Mouse (Mus musculus) heart, adult 9 months (tissue): ENCODE results near the gene Terf2.
"Not testable (repeated sequence)": the region's sequence is repeated elsewhere in the genome, so short reads cannot be mapped to it uniquely, and the experiment has no call there.

Experiments used
- DNase-seq, 2 experiments: peaks; one replicate each; pipeline ENCODE4 v3.0.0; 2022; ENCODE audit warnings: low spot score in 2 of 2

The Terf2 gene

DNA sequence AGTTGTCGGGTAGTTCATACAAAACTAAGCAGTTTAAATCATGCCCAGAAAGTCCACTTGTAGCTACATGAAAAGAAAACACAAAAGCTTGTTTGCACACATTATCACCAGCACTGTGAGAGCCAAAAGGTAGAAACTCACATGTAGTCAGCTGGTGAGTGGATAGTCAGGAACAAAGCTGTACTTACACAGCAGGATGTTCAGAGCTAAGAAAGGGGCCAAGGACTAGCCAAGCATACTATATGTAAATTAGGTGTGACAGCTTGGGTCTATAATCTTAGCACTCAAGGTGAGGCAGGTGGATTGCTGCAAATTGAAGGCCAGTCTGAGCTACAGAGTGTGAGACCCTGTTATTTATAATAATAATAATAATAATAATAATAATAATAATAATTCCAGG is 33.7 kb downstream of the Terf2 start:
- DNase-seq: no peak

DNA sequence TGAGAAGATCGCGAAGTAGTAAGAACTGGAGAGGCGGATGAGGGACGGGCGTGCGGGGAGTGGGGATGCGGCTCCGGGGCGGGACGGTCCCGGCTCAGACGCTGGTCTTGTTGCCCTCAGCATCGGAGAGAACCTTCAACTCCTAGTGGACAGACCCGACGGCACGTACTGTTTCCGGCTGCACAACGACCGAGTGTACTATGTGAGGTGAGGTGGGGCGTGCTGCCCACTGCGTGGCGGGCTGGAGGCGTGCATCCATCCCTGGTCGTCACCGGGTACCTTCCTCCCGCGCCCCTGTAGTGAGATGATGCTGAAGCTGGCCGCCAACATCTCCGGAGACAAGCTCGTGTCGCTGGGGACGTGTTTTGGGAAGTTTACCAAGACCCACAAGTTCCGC is 39.4 kb downstream of the Terf2 start:
- no peak for DNase-seq

DNA sequence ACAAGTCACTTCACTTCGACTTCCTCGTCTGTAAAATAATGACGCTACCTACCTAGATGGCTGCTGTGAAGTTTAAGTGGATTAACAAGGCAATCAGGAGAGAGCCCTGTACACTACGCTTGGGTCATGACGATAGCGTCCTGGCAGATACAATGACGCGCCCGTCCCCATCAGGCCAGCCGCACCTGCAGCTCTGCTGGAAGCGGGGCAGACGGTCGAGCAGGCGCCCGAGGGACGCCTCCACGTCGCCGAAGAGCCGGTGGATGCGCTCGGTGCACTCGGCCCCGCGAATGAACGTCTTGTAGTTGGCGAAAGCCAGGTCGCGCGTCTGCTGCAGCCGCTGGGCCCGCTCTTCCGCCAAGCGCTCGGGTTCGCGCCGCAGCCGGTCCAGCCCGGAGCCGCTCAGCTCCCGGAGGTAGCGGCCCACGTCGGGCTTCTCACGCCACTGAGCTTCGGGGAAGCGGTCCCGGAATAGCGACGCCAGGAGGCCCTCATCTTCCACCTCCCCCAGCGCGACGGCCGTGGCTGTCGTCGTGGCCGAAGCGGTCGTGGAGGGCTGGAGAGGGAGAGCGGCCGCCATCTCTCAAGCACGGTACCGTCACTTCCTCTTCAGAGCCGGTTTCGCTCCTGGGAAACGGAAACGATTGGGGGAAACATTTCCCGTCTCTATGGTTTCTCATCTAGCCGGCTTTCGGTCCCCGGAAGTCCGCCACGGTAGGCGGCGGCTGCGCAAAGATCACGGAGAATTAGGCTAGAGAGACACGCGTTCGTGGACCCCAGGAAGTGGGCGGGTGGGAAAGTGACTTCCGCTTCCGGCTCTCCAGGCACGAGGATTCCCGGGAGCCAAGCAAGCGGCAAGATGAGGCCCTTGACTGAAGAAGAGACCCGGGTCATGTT is 40.0 kb downstream of the Terf2 start, which contains the start of the genes Cog8 and Nip7:
Cog8 (minus strand) TSS at position 614 of the 897 bp plus-strand sequence.
Nip7 (plus strand) TSS at position 802 of the 897 bp plus-strand sequence.
- DNase-seq: peak; percentile 98

GRCm38 (mm10) chr8:107052046-107052445 is 44.3 kb downstream of the Terf2 start:
- DNase-seq: no peak

- no peak for DNase-seq
These were observed 46.9 kb downstream of the Terf2 start for GRCm38 (mm10) chr8:107049480-107049879.

DNA sequence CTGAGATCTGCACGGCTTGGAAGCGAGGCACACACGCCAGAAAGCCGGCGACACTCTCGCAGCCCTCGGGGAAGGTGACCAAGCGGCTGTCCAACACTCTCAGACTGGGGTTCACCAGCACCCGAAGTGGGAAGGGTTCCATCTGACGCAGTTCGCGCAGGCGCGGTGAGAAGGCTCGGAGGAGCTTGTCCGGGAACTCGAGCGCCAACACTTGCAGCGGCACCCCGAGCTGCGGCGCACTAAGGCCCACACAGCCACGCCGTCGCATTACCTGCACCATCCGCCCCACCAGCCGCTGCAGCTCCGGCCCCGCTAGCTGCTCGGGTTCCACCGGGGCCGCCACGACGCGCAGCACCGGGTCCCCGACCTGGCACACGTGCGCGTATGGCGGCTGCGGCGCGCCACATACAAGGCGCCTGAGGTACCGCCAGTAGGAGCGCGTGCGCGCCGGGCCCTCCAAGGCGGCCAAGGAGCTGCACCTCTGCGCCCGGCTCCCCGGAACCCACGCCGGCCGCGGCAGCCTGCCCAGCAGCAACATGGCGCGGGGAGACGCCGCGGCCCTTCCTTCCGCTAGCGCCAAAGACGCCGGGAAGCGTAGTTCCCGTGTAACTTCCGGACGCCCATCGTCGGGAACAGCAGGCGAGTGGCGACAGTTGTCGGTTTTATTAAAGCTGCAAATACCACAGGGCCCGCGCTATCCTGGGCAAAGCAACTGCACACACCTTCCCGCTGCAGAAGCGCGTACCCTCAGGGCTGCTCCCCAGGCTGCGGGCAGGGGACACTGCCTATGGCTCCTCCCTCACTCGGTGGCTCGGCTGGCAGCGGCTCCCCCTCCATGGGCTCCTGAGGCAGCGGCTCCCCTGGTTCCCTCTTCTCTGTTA is 48.0 kb downstream of the Terf2 start, which contains the start of gene Pdf:
Pdf (minus strand) TSS at position 554 of the 881 bp plus-strand sequence.
- peak; percentile 82 for DNase-seq

- no peak for DNase-seq
These were observed 49.4 kb downstream of the Terf2 start for GRCm38 (mm10) chr8:107046976-107047375.

DNA sequence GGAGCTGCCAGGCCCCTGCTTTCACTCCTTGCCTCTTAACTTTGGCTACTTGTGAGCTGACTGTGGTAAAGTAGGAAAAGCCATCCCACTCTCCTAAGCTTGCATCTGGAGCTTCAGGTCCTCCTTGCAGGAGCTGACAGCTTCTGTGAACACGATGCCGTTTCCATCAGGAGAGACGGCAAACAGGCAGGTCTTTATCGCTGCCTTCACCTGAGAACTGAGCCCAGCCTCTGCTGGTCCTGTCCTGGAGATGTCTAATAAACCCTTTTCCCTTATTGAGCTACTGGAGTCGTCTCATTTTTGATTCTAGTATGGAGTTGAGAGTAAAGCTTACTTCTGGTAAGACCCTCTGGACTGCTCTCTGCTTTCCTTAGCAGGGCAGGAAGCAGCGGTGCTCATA is 50.9 kb downstream of the Terf2 start:
- no peak for DNase-seq

DNA sequence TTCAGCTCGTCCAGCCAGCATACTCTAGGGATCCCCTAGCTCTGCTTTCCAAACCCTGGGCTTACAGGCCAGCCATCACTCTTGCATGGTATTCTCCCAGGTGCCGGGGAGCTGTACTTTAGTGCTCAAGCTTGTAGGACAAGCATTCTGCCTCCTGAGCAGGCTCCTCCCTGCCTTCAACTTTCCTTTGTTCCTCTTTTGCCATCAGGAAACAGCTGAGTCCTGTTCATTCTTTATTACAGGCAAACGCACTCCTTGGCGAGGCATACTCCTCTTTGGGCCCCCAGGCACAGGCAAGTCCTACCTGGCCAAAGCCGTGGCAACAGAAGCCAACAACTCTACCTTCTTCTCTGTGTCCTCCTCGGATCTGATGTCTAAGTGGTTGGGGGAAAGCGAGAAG is 55.7 kb downstream of the Terf2 start:
- DNase-seq: no peak

DNA sequence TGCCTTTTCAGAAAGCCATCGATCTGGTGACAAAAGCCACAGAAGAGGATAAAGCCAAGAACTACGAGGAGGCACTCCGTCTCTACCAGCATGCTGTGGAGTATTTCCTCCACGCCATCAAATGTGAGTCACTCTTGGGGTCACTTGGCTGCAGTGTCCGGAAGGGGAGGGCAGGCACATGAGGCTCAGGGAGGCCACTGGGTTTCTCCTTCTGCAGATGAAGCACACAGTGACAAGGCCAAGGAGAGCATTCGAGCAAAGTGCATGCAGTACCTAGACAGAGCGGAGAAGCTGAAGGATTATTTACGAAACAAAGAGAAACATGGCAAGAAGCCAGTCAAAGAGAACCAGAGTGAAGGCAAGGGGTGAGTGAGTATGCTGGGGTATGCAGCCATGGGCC is 59.7 kb downstream of the Terf2 start:
- no peak for DNase-seq

GRCm38 (mm10) chr8:107035641-107036040 is 60.7 kb downstream of the Terf2 start:
- no peak for DNase-seq

DNA sequence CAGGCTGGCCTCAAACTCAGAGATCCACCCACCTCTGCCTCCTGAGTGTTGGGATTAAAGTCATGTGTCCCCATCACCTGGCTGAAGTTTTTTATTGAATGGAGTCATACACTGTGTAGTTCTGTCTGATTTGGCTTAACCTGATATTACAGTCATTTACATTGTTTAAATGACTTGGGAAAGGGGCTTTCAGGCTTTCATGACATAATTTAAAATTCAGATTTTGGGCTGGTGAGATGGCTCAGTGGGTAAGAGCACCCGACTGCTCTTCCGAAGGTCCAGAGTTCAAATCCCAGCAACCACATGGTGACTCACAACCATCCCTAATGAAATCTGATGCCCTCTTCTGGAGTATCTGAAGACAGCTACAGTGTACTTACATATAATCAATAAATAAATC is 62.7 kb downstream of the Terf2 start:
- not testable (repeated sequence) for DNase-seq

DNA sequence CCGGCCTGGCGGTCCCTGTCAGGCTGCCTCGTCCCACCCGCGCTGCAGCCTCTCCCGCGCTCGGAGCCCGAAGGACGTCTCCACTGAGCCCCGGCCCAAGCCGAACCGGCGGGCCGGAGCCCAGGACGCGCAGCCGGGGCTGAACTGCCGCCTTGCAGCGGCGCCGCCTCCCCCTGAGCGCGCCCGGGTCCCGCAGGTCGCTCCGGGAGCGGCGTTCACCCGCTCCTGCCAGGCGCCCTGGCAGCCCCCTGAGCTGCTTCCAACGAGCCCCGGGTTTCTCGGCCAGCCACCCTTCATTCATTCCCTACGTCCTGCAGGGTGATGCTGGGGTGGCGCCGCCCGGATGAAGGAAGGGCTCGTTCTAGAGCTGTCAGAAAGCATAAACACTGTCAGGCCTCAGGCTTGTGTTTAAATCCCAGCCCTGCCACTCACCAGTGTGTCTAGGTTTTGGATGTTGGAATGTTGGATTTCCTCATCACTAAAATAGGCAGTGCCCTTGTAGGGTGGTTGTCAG is 64.7 kb downstream of the Terf2 start:
- no peak for DNase-seq

DNA sequence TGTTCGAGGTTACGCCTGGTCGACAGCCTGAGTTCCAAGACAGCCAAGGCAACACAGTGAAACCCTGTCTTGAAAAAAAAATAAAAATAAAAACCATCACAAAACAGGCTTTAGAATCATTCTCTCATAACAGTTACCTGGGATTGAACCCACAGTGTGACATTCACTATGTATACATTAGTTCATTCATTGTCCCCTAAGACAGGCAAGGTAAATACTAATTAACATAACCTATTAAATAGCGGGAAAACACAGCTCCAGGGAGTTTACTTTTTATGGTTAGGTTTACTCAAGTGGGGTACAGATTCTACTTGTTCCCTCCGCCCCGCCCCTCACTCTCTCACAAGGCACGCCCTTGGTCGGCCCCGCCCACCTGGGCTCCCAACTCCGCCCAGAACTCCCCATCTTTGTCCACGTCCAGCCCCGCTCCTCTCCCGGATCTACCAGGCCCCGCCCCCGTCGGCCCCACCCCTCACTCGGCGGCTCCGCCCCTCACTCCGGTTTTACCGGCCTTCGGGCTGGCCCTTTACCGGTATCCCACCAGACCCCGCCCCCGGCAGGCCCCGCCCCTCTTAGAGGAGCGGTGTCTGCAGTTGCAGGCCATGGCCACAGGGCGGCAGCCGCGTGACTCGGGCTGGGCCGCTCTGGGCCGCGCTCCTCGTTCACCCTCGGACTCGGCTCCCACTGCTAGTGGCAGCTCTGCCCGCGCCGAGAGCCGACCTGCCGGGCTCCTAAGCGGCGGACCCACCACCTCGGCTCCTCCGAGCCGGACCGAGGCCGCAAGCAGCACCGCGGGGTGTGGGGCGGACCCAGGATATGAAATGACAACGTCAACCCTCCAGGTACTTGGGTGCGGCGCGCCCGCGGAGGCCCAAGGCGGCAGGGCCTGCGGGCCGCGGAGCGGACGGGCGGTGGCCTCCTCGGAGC is 65.4 kb downstream of the Terf2 start, which contains the start of gene Vps4a:
Vps4a (plus strand) TSS at position 573 of the 927 bp plus-strand sequence.
- DNase-seq: peak; percentile 94 to 95

DNA sequence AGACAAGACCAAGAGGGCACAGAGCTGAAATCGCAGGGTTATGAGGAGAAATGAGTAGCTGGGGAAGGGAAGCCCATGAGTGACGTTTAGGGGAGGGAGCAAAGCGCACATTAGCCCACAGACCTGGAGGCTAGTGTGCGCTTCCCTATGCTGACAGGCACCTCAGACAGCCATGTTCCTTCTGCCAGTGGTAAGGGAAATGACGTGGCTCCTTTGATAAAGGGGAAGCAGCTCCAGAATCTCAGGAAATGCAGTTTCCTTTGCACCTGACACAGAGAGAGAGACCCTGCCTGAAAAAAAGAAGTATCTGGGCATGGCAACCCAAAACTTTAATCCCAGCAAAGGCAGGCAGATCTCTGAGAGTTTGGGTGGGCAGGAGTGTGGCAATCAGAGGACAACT is 66.3 kb downstream of the Terf2 start:
- no peak for DNase-seq

DNA sequence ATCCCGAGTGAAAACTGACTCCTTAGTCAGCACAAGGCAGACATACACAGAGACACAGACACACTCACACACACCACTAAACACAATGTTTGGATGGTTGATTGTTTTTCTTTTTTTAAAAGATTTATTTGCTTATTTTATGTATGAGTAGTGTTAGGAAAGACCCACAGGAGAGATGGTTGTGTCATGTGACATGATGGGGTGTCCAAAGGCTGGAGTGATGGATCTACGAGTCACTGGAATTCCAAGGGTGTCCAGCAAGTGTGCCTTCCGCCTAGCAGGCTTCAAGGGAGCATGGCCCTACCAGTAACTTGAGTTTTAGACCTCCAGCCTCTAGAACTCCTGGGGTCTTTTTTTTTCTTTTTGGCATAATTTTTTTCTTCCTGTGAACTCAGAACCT is 67.0 kb downstream of the Terf2 start:
- DNase-seq: no peak

DNA sequence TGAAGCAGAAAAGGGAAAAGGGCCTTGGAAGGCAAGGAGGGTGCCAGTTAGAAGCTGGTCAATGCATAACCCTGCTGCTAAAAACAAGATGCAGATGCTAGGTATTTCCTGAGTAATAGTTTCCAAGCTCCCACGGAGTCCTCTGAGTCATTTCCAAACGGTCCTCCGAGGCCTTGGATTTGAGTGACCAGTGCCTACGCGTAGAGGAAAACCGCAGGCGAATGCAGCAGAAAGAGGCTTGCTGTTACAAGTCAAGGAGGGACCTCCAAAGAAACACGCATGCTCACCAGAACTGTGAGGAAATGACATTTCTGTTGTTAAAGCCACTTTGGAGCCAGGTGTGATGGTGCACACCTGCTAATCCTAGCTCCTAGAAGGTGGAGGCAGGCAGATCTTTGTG is 72.9 kb downstream of the Terf2 start:
- DNase-seq: no peak
